15 mouse cellular contexts compared by ENCODE assay signal in genomic region chr4:57862269-57862986, GRCm38 (mm10). TPM values are rescaled to one million over a fixed set of nuclear protein-coding genes. Genes with fewer than 3 reads are reported as not detected.
DNase-seq lines count a peak whose midpoint lies in the region; ATAC-seq and TF ChIP-seq lines count a peak whose summit lies in the region.
"Had no signal": no experiment of that assay in that cellular context is flagged by ENCODE, and none has a peak within 500 bp of the region (broad histone marks: within the 10 kb centered on the region; RNA-seq: fewer than 3 reads in every experiment).

No protein-coding gene starts in this region.

- dilution Hi-C loops in CH12.LX (cut with MboI; ENCODE audit: extremely low pct_ligation_motif_present, extremely low pct_unique_long_range_greater_than_20kb, low sequenced_read_pairs): no loop called here

- no peak overlapping the region for H3K9ac ChIP-seq in intestine, embryonic 16.5 days (ENCODE audit: low read depth, low read length)
- H3K9ac ChIP-seq in intestine, embryonic 15.5 days: no peak overlapping the region
- no peak overlapping the region for H3K9ac ChIP-seq in CH12.LX (ENCODE audit: insufficient read depth, low read depth)
- H3K9ac ChIP-seq: midbrain, embryonic 13.5 days had no signal

- peak overlapping the region; percentile 20; the same call in 1 of the 2 replicates for H3K27ac ChIP-seq in intestine, embryonic 16.5 days (ENCODE audit: low read length)
- no peak overlapping the region for H3K27ac ChIP-seq in intestine, embryonic 15.5 days
- H3K27ac ChIP-seq in CH12.LX (ENCODE audit: insufficient read depth, low read depth): no peak overlapping the region
- H3K27ac ChIP-seq: hindbrain, embryonic 10.5 days; midbrain, embryonic 13.5 days had no signal

- H3K79me2 ChIP-seq in CH12.LX (replicated peaks; ENCODE audit: control insufficient read depth, extremely low read depth, insufficient read depth, poor library complexity, severe bottlenecking): no peaks in the 10 kb centered on the region

- TF ChIP-seq POLR2A in CH12.LX (IDR thresholded peaks at IDR 0.05; ENCODE audit: low read depth, low read length): no peak

- in situ Hi-C loops in CH12.LX (cut with MboI; ENCODE audit: low pct_ligation_motif_present, low pct_unique_long_range_greater_than_20kb, low sequenced_read_pairs): no loop called here

- H3K27me3 ChIP-seq in intestine, embryonic 16.5 days (replicated peaks; ENCODE audit: control insufficient read depth, insufficient read depth, low read length): no peaks in the 10 kb centered on the region
- no peaks in the 10 kb centered on the region for H3K27me3 ChIP-seq in intestine, embryonic 15.5 days (replicated peaks)
- H3K27me3 ChIP-seq in CH12.LX (replicated peaks): no peaks in the 10 kb centered on the region
- H3K27me3 ChIP-seq: midbrain, embryonic 13.5 days had no signal

- no peak for ATAC-seq in intestine, embryonic 16.5 days
- ATAC-seq in intestine, embryonic 15.5 days: no peak
- ATAC-seq in monocyte, adult 5-6 weeks (replicated peaks; ENCODE audit: insufficient number of reproducible peaks, low FRiP score, low TSS enrichment, poor library complexity, severe bottlenecking): 0 out of 2 replicates have a peak, but pooled peaks have one; percentile 40
- ATAC-seq: midbrain, embryonic 13.5 days had no signal

- 67% methylated on average over 9 of the region's 9 CpGs for WGBS in intestine, embryonic 16.5 days
- WGBS in intestine, embryonic 15.5 days: 61% methylated on average over 9 of the region's 9 CpGs

- peak; percentile 87 for DNase-seq in A20 (ENCODE audit: low read depth, low spot score)
- peak; percentile 79 for DNase-seq in CH12.LX (ENCODE audit: extremely low read depth)
- no peak for DNase-seq in ovary, postnatal 36 days (ENCODE audit: low spot score)
- DNase-seq in left cerebral cortex, postnatal 36 days (ENCODE audit: low spot score in 2 of 2): no peak
- DNase-seq: adrenal gland, postnatal 36 days; cerebellum, adult 11 months; layer of hippocampus, postnatal 36 days had no signal

- H3K36me3 ChIP-seq in intestine, embryonic 16.5 days (ENCODE audit: control insufficient read depth, insufficient read depth, low read length): peaks cover 4% of the 10 kb centered on the region; the same call in 1 of the 2 replicates
- H3K36me3 ChIP-seq in intestine, embryonic 15.5 days: peaks cover 4% of the 10 kb centered on the region; the same call in 1 of the 2 replicates
- H3K36me3 ChIP-seq in CH12.LX (replicated peaks in 1 of 2; ENCODE audit: control insufficient read depth in 1 of 2, insufficient read depth in 1 of 2, low read length in 1 of 2): no peaks in the 10 kb centered on the region
- H3K36me3 ChIP-seq: midbrain, embryonic 13.5 days had no signal

- intact Hi-C loops in left cerebral cortex, postnatal 36 days (cut with DNase I): no loop called here

- H3K4me2 ChIP-seq in intestine, embryonic 16.5 days (ENCODE audit: low read depth, low read length): no peak overlapping the region
- H3K4me2 ChIP-seq in intestine, embryonic 15.5 days (replicated peaks): no peak overlapping the region
- H3K4me2 ChIP-seq in CH12.LX (ENCODE audit: insufficient read depth, low read depth, poor library complexity, severe bottlenecking): peak overlapping the region; percentile 34; the same call in 1 of the 2 replicates
- H3K4me2 ChIP-seq: liver, embryonic 11.5 days; midbrain, embryonic 13.5 days had no signal

- no peak overlapping the region for H3K4me3 ChIP-seq in intestine, embryonic 16.5 days (ENCODE audit: low read length)
- H3K4me3 ChIP-seq in intestine, embryonic 15.5 days (replicated peaks): no peak overlapping the region
- no peak overlapping the region for H3K4me3 ChIP-seq in CH12.LX (replicated peaks in 1 of 3; ENCODE audit: low read depth in 2 of 3, low read length in 2 of 3, poor library complexity in 1 of 3)
- H3K4me3 ChIP-seq: erythroblast, embryonic 14.5 days; hindbrain, embryonic 10.5 days; midbrain, embryonic 13.5 days had no signal

- peaks cover 11% of the 10 kb centered on the region; the same call in 1 of the 2 replicates for H3K4me1 ChIP-seq in intestine, embryonic 16.5 days (ENCODE audit: control insufficient read depth, insufficient read depth, low read length)
- peaks cover 9% of the 10 kb centered on the region; the same call in 1 of the 2 replicates for H3K4me1 ChIP-seq in intestine, embryonic 15.5 days (replicated peaks)
- peaks cover 19 to 42% of the 10 kb centered on the region in 2 experiments for H3K4me1 ChIP-seq in CH12.LX (ENCODE audit: control insufficient read depth in 1 of 2, insufficient read depth in 2 of 2)

- TF ChIP-seq RAD21 in CH12.LX (IDR thresholded peaks at IDR 0.05; ENCODE audit: low read depth, low read length): no peak

- TF ChIP-seq CTCF in CH12.LX (conservative IDR thresholded peaks at IDR 0.05 in 1 of 2, IDR thresholded peaks at IDR 0.05 in 1 of 2; ENCODE audit: low read depth in 2 of 2, low read length in 2 of 2): no peak

- peak; percentile 93 for TF ChIP-seq EP300 in CH12.LX (IDR thresholded peaks at IDR 0.05; ENCODE audit: low read length)

- H3K9me3 ChIP-seq in intestine, embryonic 16.5 days (ENCODE audit: control insufficient read depth, low read length): no peaks in the 10 kb centered on the region
- H3K9me3 ChIP-seq in intestine, embryonic 15.5 days: no peaks in the 10 kb centered on the region
- no peaks in the 10 kb centered on the region for H3K9me3 ChIP-seq in CH12.LX (replicated peaks; ENCODE audit: low read length)
- H3K9me3 ChIP-seq: hindbrain, embryonic 10.5 days; midbrain, embryonic 13.5 days had no signal

TF ChIP-seq in CH12.LX, 34 proteins besides CTCF, POLR2A, EP300 and RAD21:
- TF ChIP-seq MAFK (IDR thresholded peaks at IDR 0.05; ENCODE audit: insufficient replicate concordance, low read length) (peak; percentile 44; the same call in 1 of the 2 replicates), UBTF (IDR thresholded peaks at IDR 0.05; ENCODE audit: low read depth, low read length) (no peak), USF2 (conservative IDR thresholded peaks at IDR 0.05; ENCODE audit: low read depth, low read length) (no peak), IRF4 (IDR thresholded peaks at IDR 0.05; ENCODE audit: low read depth, low read length) (peak; percentile 85), USF1 (IDR thresholded peaks at IDR 0.05; ENCODE audit: low read depth, low read length) (no peak), ELF1 (IDR thresholded peaks at IDR 0.05; ENCODE audit: low read depth, low read length) (peak; percentile 34; the same call in 1 of the 2 replicates), PAX5 (IDR thresholded peaks at IDR 0.05; ENCODE audit: low read length) (no peak), MAZ (IDR thresholded peaks at IDR 0.05; ENCODE audit: low read depth, low read length) (no peak), POLR2AphosphoS2 (IDR thresholded peaks at IDR 0.05; ENCODE audit: low read depth, low read length) (no peak), CHD1 (IDR thresholded peaks at IDR 0.05; ENCODE audit: low read depth, low read length) (no peak), MAX (IDR thresholded peaks at IDR 0.05; ENCODE audit: low read length) (peak; percentile 33; the same call in 1 of the 2 replicates), ZNF384 (IDR thresholded peaks at IDR 0.05; ENCODE audit: low read depth, low read length) (no peak), BHLHE40 (IDR thresholded peaks at IDR 0.05; ENCODE audit: low read depth, low read length) (peak; percentile 97), ZMIZ1 (IDR thresholded peaks at IDR 0.05; ENCODE audit: low read depth, low read length) (no peak), JUND (conservative IDR thresholded peaks at IDR 0.05; ENCODE audit: low read depth, low read length) (peak; percentile 43; the same call in 1 of the 2 replicates), ZC3H11A (IDR thresholded peaks at IDR 0.05; ENCODE audit: low read depth, low read length) (no peak), JUN (IDR thresholded peaks at IDR 0.05; ENCODE audit: insufficient read depth, low read depth, low read length) (no peak), NRF1 (IDR thresholded peaks at IDR 0.05; ENCODE audit: low read depth, low read length) (no peak), E2F4 (IDR thresholded peaks at IDR 0.05; ENCODE audit: insufficient replicate concordance, low read depth, low read length) (no peak), MXI1 (IDR thresholded peaks at IDR 0.05; ENCODE audit: low read depth, low read length) (no peak), RCOR1 (conservative IDR thresholded peaks at IDR 0.05; ENCODE audit: low read depth, low read length) (no peak; the same call in 1 of the 2 replicates), SIN3A (IDR thresholded peaks at IDR 0.05; ENCODE audit: low read length) (peak; percentile 69; the same call in 1 of the 2 replicates), ZKSCAN1 (IDR thresholded peaks at IDR 0.05; ENCODE audit: borderline replicate concordance, low read depth, low read length) (no peak), HCFC1 (IDR thresholded peaks at IDR 0.05; ENCODE audit: low read depth, low read length) (no peak), NELFE (IDR thresholded peaks at IDR 0.05; ENCODE audit: low read depth, low read length) (no peak), MEF2A (IDR thresholded peaks at IDR 0.05; ENCODE audit: borderline replicate concordance, low read depth, low read length) (peak; percentile 94), SMC3 (IDR thresholded peaks at IDR 0.05; ENCODE audit: low read depth, low read length) (no peak), ETS1 (conservative IDR thresholded peaks at IDR 0.05; ENCODE audit: low read depth, low read length) (peak; percentile 97), MYC (IDR thresholded peaks at IDR 0.05; ENCODE audit: low read depth, low read length) (0 out of 2 replicates have a peak, but pooled peaks have one; percentile 47), GABPA (IDR thresholded peaks at IDR 0.05; ENCODE audit: insufficient replicate concordance, low read depth, low read length) (no peak), KAT2A (IDR thresholded peaks at IDR 0.05; ENCODE audit: insufficient replicate concordance, low read length) (no peak), TCF12 (IDR thresholded peaks at IDR 0.05; ENCODE audit: low read depth, low read length) (peak; percentile 93), CHD2 (IDR thresholded peaks at IDR 0.05; ENCODE audit: low read length) (peak; percentile 47; the same call in 1 of the 2 replicates), TBP (conservative IDR thresholded peaks at IDR 0.05; ENCODE audit: low read depth, low read length) (no peak)

RNA-seq across cellular contexts. Expression of gene D630039A03Rik, which starts 53.7 kb away (rescaled TPM):
- polyA plus RNA-seq in intestine, embryonic 16.5 days (2015; fragmentation: Nextera tagmentation; extraction: Ambion mirVana): 13.3 and 14.1 TPM in 2 replicates
- 10.9 and 11.2 TPM in 2 replicates for polyA plus RNA-seq in intestine, embryonic 15.5 days (2015; fragmentation: Nextera tagmentation; extraction: Ambion mirVana)
- total RNA-seq in CH12.LX (2012; rRNA removed) (not detected in 2 replicates), CH12.LX (2014; rRNA removed) (not detected in 2 replicates)
- not detected in 2 replicates for polyA plus RNA-seq in CH12.LX (2012; ENCODE audit: insufficient read length, low read depth)
- 0.19 TPM in 1 of 3 replicates, not detected in the others for total RNA-seq in monocyte, adult 5-6 weeks (2017)
- under 1 TPM; 0.15 to 0.18 TPM for total RNA-seq in left cerebral cortex, postnatal 36 days (2021)
- total RNA-seq: gastrocnemius, postnatal 4 days had no signal
- polyA plus RNA-seq: erythroblast, embryonic 14.5 days; midbrain, embryonic 13.5 days had no signal

Comparison
In these comparisons a context has a peak if more than half of its experiments do, and no peak if none do; other contexts are left out.
1. DNase-seq: peak in A20 (single experiment) and CH12.LX (single experiment); none in ovary, postnatal 36 days (single experiment) and left cerebral cortex, postnatal 36 days (0 of 2).